Mouse (Mus musculus) small intestine, adult 2 months (tissue): ENCODE measurements around the gene Epha4.

Experiments used
- CTCF ChIP-seq: fragments of 200-500 bp; IDR thresholded peaks from 2 replicates; pipeline ENCODE4 v1.5.1; 2012; ENCODE audit warnings: low read depth, mild to moderate bottlenecking, control low read depth, inconsistent platforms, low read length, moderate library complexity, mixed read lengths; ENCODE audit not compliant: insufficient replicate concordance, insufficient read length; ENCODE audit errors: extremely low read depth
- POLR2A ChIP-seq: fragments of 200-500 bp; IDR thresholded peaks from 2 replicates; pipeline ENCODE4 v1.6.1; 2012; ENCODE audit warnings: low read depth, mild to moderate bottlenecking, control low read depth, inconsistent platforms, low read length, moderate library complexity

DNA sequence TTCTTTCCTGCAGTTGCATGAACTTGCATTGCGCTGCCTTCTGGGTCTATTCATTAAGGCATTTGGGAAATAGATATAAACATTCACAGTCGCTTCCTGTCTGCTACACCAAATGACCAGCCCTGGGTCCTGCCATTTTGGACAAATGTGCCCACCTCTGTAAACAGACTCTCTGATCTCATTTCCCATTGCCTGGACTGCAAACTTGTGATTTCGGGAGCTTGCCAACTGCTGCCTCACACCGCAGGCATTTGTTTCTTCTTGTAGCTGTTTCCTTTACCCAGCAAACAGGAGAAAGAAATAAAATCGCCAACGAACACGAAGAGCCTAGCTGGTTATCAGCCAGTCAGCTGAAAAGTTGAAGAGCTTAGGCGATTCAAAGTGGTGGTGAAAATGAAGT lies 10.2 kb upstream of the Epha4 start:
- TF ChIP-seq POLR2A, result no peak
- no peak for TF ChIP-seq CTCF
